Mouse (Mus musculus): ENCODE results near the gene Rims1. TPM values are rescaled to one million over a fixed set of nuclear protein-coding genes. Genes with fewer than 3 reads are reported as not detected.

The Rims1 gene
- under 1 TPM; 0.18 to 0.20 TPM for total RNA-seq (2021)

DNA sequence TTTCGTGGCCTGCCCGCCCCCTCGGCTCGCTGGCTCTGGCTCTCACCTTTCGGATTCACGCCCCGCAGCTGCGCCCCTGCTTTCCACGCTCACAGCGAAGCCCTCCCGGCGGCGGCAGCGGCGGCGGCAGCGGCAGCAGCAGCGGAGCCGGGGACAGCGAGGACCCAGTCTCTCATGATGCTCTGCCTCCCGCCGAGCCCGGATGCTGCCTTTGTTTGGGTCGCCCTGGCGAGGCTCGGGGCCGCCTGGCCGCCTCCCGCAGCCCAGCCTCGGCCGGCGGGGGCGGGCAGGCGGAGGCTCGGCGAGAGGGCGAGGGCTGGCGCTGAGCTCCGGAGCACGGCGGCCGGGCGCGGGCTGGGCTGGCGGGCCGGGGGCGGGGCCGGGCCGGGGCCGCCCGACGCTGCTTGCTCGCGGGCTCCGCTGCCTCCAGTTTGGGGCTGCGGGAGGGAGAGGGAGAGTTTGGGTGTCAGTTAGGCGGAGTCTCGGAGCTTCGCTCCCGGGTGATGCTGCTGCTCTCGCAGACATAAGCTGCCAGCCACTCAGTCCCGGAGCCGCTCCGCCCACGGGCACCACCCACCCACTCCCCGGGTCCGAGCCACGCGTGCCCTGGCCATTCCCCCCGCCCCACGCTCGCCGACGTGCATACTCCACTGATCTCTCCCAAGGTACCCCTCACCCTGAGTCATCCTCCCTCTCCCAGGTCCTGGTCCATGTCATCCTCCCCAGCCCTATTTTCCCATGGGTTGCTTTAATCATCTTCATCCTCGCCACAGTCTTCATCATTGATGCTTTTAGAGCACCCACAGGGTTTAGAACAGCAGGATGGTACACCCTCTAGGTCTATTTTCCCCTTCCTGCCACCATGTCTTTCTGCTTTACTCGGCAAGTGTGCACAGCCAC, at the start of gene Rims1:
TSS of gene Rims1 (minus strand) at position 269 of the 900 bp plus-strand sequence.
- DNase-seq (ENCODE audit: low spot score), result no peak
- intact Hi-C loops (cut with DNase I), result loop anchor here (10.0 kb wide), 1 partner anchor 339 kb away; no protein-coding TSS in a partner anchor

DNA sequence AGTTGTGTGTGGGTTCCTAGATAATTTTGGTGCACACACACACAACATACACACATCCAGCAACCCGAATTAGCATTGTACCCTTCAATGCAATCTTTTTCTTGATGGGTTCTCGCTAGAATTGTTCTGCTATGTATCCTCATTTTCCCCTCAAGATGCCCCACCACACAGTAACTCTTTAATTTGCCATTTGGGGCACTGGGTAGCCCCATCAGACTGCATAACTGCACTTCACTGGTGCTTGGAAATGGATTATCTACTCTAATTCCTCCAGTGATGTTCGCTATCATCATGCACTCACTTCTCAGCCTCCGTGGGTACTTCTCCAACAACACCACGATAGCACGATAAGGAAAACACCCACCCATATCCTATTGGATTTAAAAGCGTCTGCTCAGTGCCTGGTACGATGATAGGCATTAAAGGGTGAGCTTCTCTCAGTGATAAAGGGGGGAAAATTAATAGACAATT, 867 bp upstream of the Rims1 start:
- intact Hi-C loops (cut with DNase I), result loop anchor here (10.0 kb wide), 1 partner anchor 338 kb away; no protein-coding TSS in a partner anchor
- no peak for DNase-seq (ENCODE audit: low spot score)

DNA sequence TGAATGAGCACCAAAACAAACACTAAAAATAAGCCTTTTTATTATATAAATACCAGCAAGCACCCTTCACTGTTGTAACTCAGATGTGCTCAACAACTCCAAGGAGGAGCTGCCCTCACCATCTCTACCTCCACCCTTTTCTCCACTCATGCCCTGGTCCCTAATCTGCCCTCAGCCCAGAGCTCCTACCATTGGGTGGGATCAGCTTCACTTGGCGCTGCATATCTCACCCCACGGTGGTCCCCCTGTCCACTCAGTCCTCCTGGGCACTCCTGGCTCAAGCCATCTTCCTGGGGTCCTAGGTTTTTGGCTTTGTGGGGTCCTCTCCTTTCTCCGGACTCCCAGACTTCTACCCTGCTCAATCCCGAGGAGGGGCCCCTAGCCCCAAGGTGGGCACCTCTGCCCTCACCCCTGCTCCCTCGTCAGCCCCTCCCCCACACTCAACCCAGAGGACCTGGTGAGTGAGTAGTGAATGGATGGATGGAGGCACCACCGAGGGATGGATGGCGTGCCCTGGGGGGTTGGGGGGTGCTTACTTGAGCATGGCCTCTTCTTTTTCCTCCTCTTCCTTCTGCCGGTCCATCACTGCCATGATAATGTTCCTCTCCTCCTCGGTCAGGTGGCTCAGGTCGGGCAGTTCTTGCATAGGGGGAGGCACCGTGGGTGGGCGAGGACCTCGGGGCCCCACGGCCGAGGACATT, 619 bp downstream of the Rims1 start:
- intact Hi-C loops (cut with DNase I), result loop anchor here (10.0 kb wide), 1 partner anchor 340 kb away; no protein-coding TSS in a partner anchor

DNA sequence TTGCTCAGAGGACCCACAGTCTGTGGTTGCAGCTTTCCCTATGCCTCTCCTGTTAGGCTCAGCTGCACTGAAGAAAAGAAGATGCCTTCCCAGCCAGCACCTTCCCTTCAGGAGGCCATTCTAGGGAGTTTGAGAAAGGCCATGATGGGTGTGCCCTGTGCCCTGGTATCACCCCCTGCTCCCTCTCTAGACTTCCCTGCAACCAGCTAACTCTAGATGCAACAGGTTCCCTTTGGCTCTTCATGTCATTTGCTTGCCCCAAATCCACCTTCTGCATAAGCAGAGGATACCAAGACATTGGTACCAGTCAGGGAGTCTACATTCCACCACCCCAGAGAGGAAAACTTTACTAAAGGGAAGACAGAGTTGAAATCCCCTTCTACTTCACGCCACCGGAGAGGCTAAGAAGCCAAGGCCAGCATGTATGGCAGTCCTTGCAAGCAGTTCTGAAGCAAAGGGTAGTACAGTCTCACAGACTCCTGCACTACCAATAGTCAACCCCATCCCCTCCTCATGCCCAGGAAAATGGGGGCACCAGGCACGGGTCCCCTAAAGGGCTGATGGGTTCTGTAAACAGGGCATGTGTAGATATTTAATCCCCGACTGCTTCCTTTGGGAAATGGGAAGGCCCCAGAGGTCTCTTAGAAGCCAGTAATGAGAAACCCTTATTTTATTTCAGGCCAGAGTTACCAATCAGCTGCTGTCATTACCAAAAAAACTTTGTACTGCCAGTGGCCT, 1.5 kb downstream of the Rims1 start:
- intact Hi-C loops (cut with DNase I), result loop anchor here (10.0 kb wide), 1 partner anchor 340 kb away; no protein-coding TSS in a partner anchor
- no peak for DNase-seq (ENCODE audit: low spot score)

More for the DNA sequence above, 619 bp downstream of the Rims1 start:
- DNase-seq (ENCODE audit: low spot score), result no peak

DNA sequence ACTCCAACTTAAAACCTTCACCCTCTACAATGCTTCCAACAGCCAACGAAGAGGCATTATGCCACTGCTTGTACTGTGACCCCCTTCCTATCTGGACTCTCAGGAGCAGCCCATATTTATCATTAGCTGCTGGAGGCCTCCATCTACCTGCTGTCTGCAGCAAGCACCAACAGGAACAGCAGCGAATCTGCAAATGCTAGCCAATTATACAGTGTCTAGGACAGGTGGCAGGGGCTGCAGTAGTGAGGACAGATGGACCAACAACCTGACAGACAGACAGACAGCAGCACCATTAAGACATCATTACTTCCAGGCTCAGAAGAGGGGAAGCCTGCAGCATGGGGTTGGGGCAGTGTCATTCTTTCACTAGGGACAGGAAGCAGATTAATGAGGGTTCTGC, 2.3 kb downstream of the Rims1 start:
- no peak for DNase-seq (ENCODE audit: low spot score)
- intact Hi-C loops (cut with DNase I), result loop anchor here (10.0 kb wide), 1 partner anchor 341 kb away; no protein-coding TSS in a partner anchor

DNA sequence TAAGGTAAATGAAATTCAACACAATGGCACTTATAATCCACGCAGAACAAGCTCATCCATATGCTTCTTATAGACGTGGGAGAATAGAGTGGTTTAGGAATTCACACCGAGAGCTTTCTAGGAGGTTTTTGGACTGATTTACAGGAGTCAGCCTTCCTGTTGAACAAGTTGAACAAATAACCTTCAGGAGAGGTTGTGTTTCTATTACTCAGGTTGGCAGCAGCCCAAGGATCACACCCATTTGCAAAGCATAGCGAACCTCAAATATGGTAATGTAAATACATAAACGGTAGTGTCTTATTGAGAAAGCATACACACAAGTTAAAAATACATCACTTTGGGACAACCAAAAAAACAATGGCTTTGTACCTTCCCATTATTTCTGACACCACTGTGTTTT, 5.5 kb downstream of the Rims1 start:
- no peak for DNase-seq (ENCODE audit: low spot score)
- intact Hi-C loops (cut with DNase I), result loop anchor here (10.0 kb wide), 1 partner anchor 345 kb away; no protein-coding TSS in a partner anchor

DNA sequence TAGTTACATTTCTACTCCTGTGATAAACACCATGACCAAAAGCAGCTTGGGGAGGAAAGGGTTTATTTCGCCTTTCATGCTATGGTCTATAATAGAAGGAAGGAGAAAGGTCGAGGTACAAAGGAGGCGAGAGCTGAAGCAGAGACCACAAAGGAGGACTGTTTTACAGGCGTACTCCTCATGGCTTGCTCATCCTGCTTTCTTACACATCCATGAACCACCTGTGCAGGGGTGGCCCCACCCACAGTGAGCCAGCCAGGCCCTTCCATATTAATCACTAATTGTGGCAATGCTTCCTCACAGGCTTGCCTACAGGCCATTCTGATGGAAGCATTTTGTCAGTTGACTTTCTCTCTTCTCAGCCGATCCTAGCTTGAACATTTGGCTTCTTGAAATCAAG, 8.7 kb downstream of the Rims1 start:
- intact Hi-C loops (cut with DNase I), result no loop called here
- DNase-seq (ENCODE audit: low spot score), result no peak

DNA sequence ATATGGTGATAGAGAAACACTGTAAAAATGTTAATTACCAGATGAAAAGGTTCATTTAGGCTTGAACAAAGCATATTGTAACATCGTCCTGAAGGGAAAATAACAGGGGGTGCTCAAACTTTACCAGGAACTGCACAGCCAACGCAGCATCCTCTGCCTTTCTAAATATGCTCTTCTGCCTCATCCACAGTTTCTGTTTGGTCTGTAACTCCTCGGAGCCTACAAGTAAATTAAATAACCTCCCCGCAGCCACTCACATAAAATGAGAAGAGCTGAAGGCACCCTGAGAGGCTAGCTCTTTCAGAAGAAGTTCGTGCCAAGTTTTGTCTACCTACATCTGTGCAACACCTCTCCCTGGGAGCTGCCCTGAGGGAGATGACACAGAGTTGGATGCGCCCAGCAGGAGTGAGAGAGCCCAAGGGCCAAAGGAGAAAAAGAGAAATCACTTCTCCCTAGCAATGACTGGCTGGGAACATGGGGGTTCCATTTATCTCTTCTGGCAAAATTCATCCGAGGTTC, 16.3 kb downstream of the Rims1 start:
- intact Hi-C loops (cut with DNase I), result no loop called here
- no peak for DNase-seq (ENCODE audit: low spot score)

DNA sequence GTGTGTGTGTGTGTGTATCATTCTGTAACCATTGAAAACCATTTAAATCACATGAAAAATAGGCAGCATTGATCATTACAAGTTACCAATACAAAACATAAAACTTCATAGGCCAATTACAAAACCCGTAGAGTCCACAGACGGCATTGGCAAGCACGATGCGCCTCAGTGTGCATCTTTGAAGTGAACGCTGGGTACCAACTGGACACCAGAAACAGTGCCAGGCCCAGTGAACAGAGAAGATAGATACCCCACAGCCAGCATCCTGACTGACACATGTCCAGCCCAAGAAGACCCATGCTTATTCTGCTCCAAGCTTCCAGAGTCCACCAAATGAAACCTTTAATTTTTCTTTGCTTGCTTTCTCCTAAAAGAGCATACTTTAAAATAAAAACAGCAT, 18.2 kb downstream of the Rims1 start:
- DNase-seq (ENCODE audit: low spot score), result no peak
- intact Hi-C loops (cut with DNase I), result no loop called here

DNA sequence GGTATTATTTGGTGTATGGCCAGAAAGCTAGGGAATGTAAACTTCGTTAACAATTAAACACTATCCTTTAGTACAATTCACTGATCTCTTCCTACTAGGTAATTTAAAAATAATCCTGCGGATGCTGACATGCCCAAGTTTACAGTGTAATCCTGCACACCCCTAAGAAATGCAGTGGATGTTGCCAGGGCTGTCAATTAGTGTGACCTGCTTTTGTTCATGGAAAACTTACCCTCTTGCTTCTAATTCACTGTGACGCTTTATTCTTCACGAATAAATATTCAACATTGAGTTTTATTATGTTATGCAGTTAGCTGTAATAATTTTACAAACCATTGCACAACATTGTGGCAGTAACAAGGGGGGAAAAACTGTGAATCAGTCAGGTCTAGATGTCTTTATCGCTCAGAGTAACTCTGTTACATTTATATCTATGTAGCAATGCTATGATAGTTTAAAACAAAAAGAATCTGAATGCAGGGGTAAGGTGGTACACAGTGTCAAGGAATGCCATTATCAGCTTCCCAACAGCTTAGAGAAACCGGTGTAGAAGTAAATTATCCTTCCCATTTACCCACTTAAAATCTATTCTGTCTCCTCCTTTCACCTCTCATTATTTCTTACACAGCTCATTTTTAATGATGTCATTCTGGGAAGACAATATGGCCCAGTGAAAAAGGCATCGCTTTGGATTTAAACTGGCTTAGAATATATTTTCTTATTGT, 35.1 kb downstream of the Rims1 start:
- intact Hi-C loops (cut with DNase I), result no loop called here
- DNase-seq (ENCODE audit: low spot score), result no peak

DNA sequence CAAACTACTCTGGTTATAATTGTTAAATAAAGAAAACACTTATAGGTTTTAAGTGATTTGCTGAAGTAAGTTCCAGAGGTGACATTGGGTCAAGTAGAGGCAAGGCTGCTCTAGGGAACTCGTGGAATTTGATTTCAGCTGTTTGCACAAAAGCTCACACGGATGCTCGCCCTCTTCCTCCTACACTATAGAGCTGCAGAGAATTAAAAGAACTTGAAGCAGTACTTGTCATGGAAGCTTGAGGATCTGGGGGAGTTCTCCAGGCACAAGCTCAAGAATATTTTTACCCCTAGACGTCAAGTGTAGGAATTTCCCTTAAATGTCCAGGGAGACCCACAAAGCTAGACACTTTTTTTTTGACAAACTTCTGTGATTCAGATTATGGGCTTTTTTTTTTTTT, 42.4 kb downstream of the Rims1 start:
- DNase-seq (ENCODE audit: low spot score), result no peak
- intact Hi-C loops (cut with DNase I), result no loop called here

DNA sequence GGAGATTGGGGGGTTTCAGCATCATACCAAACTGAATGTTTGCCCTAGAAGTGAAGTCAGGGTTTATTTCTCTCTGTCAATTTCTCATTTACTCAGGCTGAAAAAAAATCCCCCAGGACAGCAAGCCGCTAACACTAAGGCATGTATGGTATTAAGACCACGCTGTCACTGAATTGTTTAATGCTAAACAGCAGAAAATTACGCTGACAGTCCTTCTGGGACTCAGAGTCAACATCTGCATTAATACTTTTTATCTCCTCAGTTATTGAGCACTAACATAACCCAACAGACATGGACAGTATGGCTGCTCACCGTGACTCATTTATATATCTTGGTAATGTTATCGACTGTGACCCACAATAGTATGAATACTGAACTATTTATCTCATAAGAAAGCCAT, 43.0 kb downstream of the Rims1 start:
- intact Hi-C loops (cut with DNase I), result no loop called here
- DNase-seq (ENCODE audit: low spot score), result no peak

DNA sequence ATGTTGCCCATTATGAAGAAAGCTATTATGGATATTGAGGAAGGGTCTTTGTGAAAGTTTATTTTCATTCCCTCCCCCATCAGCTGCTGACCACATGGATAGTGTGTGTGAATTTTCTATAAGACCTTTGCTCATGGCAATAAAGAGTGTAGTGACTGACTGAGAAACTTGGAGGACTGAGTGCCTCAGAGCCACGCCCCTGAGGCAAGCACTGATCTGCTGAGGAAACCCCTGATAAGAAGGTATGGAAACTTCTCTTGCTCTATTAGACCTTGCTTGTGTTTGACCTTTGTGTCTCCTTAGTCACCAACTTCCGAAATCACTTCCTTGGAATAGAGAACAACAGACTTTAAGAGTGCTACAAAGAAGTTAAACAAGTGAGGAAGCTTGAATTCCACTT, 55.3 kb downstream of the Rims1 start:
- DNase-seq (ENCODE audit: low spot score), result no peak
- intact Hi-C loops (cut with DNase I), result no loop called here

DNA sequence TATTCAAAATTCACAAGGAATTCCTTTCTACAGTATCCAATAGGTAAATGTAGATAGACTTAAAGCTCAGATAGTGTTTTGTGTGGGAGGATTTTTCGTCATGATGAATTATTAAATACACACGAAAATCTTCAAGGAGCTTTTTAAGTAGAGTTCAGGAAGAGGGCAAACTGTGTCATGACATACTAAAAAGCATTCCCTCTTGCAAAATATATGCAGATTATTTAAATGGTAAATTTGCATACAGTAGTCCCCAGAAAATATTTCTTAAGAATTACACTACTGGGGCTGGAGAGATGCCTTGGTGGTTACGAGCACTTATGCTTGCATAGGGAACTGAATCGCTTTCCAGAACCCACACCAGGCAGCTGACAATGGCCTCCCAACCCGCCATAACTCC, 61.1 kb downstream of the Rims1 start:
- DNase-seq (ENCODE audit: low spot score), result no peak

DNA sequence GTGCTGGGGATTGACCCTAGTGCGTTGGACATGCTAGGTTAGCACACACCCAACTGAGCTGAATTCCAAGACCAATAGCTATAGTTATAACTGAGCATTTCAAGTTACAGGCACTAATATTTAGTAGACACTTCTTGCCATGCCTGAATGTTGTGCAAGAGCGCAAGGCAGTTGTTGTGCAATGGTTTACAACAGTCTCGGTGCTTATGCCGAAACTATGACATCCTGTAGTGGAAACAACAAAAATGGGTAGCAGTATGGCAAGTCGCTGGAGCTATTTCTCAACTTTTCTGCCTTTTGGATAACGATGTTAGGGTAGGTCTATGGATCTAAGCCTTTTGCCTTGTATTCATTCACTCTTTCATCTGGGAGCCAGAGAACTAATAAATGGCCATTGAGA, 68.3 kb downstream of the Rims1 start:
- no peak for DNase-seq (ENCODE audit: low spot score)
- intact Hi-C loops (cut with DNase I), result no loop called here

More for the DNA sequence above, 61.1 kb downstream of the Rims1 start:
- intact Hi-C loops (cut with DNase I), result no loop called here

DNA sequence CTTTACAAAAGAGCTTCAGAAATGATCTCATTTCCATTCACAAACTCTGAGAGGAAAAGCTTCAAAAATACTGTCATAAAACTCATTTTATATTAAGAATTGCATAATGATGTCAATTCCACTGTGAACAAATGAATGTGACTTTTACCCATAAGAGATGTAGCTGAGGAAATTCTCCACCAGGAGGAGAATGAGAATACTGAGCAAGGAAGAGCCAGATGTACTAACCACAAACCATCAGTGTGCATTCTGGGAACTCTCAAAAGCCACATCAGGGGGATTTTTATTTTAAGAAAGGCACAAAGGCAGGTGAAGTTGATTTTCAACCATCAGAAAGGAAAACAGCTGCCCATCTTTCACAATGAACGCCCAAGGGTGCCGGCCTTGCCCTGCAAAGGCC, 71.4 kb downstream of the Rims1 start:
- intact Hi-C loops (cut with DNase I), result no loop called here
- no peak for DNase-seq (ENCODE audit: low spot score)

DNA sequence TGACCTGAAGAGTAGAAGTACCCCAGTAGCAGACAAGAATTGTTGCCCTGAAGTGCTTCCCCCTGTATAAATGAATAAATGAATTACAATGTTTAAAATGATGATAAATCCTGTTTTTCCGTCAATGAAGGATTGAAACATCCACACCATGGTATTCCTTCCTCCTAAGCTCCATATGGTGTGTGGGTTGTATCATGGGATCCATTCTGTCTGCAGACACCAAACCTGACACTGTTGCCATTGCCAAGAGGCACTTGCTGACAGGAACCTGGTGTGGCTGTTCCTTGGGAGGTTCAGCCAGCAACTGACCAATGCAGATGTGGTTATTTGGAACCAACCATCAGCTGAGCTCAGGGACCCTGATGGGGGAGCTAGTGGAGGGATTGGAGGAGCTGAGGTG, 72.5 kb downstream of the Rims1 start:
- intact Hi-C loops (cut with DNase I), result no loop called here
- no peak for DNase-seq (ENCODE audit: low spot score)

DNA sequence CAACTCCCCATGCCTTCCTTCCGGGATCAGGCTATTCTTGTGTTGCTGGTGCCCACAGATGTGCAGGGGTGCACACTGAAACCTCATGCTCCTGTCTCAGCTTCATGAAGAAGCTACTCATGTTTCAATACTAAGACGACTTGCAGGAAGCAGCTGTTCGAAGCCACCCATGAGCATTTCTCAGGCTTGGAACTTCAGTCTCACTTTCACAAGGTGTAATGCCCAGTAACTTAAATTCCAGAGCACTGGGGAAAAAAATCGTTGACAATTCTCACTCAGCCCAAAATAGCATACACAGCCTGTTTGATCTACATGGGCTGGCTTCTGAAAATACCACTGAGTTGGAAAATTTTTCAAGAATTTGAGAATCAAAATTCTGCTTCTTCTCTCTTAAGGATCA, 77.6 kb downstream of the Rims1 start:
- intact Hi-C loops (cut with DNase I), result no loop called here

DNA sequence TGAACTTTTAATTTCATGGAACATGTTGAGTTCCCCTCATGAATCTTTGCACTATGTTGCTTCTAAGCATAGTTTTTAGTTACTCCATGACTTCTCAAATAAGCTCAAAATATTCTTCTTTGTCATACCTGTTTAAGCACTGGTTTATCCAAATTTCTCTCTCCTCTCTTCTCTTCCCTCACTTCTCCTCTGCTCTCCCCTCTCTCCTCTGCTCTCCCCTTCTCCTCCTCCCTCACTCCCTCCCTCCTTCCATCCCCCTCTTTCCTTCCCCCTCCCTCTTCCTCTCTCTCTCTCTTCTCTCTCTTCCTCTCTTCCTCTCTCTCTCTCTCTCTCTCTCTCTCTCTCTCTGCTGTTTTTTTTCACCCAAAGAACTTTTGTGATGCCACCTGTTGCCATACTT, 84.1 kb downstream of the Rims1 start:
- intact Hi-C loops (cut with DNase I), result no loop called here

More for the DNA sequence above, 77.6 kb downstream of the Rims1 start:
- no peak for DNase-seq (ENCODE audit: low spot score)

More for the DNA sequence above, 84.1 kb downstream of the Rims1 start:
- no peak for DNase-seq (ENCODE audit: low spot score)
